Mouse (Mus musculus) megakaryocyte, embryonic 14.5 days (primary cell): ENCODE measurements around the gene Apof. TPM values are rescaled to one million over a fixed set of nuclear protein-coding genes. Genes with fewer than 3 reads are reported as not detected.

Experiments used
- H3K27me3 ChIP-seq: replicated peaks from 2 replicates; pipeline ENCODE3; 2012; ENCODE audit warnings: inconsistent platforms
- H3K36me3 ChIP-seq: replicated peaks from 2 replicates; pipeline ENCODE3; 2012; ENCODE audit warnings: low read length, inconsistent platforms, mixed read lengths
- H3K4me1 ChIP-seq: 2 replicates; pipeline ENCODE4 v1.6.1; 2012; ENCODE audit warnings: inconsistent platforms
- H3K4me3 ChIP-seq: replicated peaks from 2 replicates; pipeline ENCODE3; 2012; ENCODE audit warnings: moderate library complexity, mild to moderate bottlenecking, inconsistent platforms
- H3K9me3 ChIP-seq: 2 replicates; pipeline ENCODE4 v1.6.1; 2012; ENCODE audit warnings: inconsistent platforms
- FLI1 ChIP-seq: IDR thresholded peaks from 2 replicates; pipeline ENCODE4 v1.6.1; 2012; ENCODE audit warnings: low read length, inconsistent platforms, mixed read lengths
- GATA1 ChIP-seq: IDR thresholded peaks from 3 replicates; pipeline ENCODE4 v1.6.1; 2012; ENCODE audit warnings: mixed read lengths, low read length, inconsistent platforms, borderline replicate concordance
- polyA plus RNA-seq: library from polyadenylated mRNA; stranded (reverse); fragments of >175 nt; gene quantifications from 2 replicates; pipeline ENCODE4 v1.2.3, GENCODE M21; 2012; ENCODE audit warnings: low replicate concordance; ENCODE audit not compliant: insufficient read depth

The Apof gene
- polyA plus RNA-seq: not detected in 2 replicates

DNA sequence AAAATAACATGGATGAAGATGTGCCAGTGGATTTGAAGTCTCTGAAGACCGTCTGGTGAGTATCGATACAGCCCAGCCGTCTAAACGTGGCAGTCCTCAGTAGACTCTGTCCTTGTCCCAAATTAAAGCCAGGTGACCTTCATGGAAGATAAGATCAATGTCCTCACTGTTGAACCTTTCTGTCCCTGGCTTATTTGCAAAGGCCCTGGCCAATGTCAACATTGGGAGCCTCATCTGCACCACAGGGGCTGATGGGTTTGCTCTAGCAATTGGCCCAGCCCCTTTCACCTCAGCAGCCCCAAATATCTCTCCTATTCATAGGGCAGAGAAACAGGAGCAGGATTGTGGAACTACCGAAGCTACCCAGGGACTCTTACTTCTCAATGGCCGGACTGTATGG lies at the start of gene Apof:
Apof (plus strand) TSS at position 301 of the 400 bp plus-strand sequence.
- Histone ChIP-seq H3K9me3 (no peaks in the 10 kb centered on the region), H3K36me3 (peaks cover 5% of the 10 kb centered on the region), H3K4me3 (peak within 1 kb of the TSS; percentile 98), H3K27me3 (no peaks in the 10 kb centered on the region), H3K4me1 (peaks cover 37% of the 10 kb centered on the region)
- no peak for TF ChIP-seq FLI1
- no peak for TF ChIP-seq GATA1

- peaks cover 17% of the 10 kb centered on the region for H3K27me3 ChIP-seq
- no peaks in the 10 kb centered on the region for H3K36me3 ChIP-seq
- H3K4me3 ChIP-seq: no peak overlapping the region
- no peak for TF ChIP-seq FLI1
- TF ChIP-seq GATA1: no peak
- peaks cover 16% of the 10 kb centered on the region for H3K4me1 ChIP-seq
- no peaks in the 10 kb centered on the region for H3K9me3 ChIP-seq
Measured at GRCm38 (mm10) chr10:128221533-128222286, 46.8 kb upstream of the Apof start.

DNA sequence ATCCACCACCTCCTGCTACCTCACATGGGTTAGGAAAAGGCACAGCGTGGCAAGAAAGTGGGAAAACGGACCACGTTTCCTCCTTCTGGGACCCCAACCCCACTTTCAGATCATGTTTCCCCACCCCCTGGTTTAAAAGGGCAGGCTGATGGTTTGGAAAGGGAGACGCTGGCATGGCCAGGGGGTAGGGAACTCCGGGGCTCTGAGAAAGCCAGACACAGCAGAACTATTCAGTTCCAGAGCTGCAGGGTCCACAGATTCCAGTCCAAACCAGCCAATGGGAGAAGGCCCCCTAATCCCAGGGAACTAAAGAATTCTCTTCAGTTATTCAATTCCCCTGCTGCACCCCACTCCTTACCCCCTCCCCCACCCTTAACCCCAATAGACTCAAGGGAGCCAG lies 43.4 kb upstream of the Apof start:
- no peak overlapping the region for H3K4me3 ChIP-seq
- H3K36me3 ChIP-seq: no peaks in the 10 kb centered on the region
- peaks cover 20% of the 10 kb centered on the region for H3K27me3 ChIP-seq
- H3K4me1 ChIP-seq: peaks cover 16% of the 10 kb centered on the region
- TF ChIP-seq FLI1 (no peak), GATA1 (no peak)
- H3K9me3 ChIP-seq: no peaks in the 10 kb centered on the region

GRCm38 (mm10) chr10:128225538-128225937 lies 42.9 kb upstream of the Apof start, which contains the start of gene Mip:
TSS of gene Mip (plus strand) at chr10:128225838.
- no peak for TF ChIP-seq FLI1
- TF ChIP-seq GATA1: no peak
- Histone ChIP-seq H3K4me1 (peaks cover 17% of the 10 kb centered on the region), H3K4me3 (no peak within 1 kb of the TSS)

DNA sequence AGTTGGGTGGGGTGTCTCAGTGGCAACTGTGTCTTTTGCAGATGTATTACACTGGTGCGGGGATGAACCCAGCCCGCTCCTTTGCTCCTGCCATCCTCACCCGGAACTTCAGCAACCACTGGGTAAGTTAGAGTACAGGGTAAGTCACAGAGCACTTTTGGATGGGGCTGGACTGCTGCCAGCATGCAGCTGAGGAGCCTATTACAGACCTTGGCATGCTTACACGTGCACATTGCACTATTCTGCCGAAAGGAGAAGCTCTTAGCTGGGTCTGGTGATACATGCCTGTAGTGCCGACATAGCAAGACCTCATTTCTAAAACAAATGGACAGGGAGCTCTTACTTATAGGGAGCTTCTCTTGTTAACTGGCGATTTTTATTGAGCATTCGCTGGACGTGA lies 40.9 kb upstream of the Apof start:
- no peaks in the 10 kb centered on the region for H3K36me3 ChIP-seq
- no peak for TF ChIP-seq FLI1
- no peak for TF ChIP-seq GATA1
- peaks cover 16% of the 10 kb centered on the region for H3K27me3 ChIP-seq
- H3K4me1 ChIP-seq: peaks cover 20% of the 10 kb centered on the region
- H3K9me3 ChIP-seq: no peaks in the 10 kb centered on the region
- H3K4me3 ChIP-seq: no peak overlapping the region

More at GRCm38 (mm10) chr10:128225538-128225937, 42.9 kb upstream of the Apof start, which contains the start of gene Mip:
- Histone ChIP-seq H3K9me3 (no peaks in the 10 kb centered on the region), H3K27me3 (peaks cover 20% of the 10 kb centered on the region), H3K36me3 (no peaks in the 10 kb centered on the region)

GRCm38 (mm10) chr10:128228009-128228408 lies 40.5 kb upstream of the Apof start:
- Histone ChIP-seq H3K9me3 (no peaks in the 10 kb centered on the region), H3K27me3 (peaks cover 16% of the 10 kb centered on the region), H3K4me3 (no peak overlapping the region), H3K4me1 (peaks cover 24% of the 10 kb centered on the region), H3K36me3 (no peaks in the 10 kb centered on the region)
- TF ChIP-seq FLI1: no peak
- TF ChIP-seq GATA1: no peak

- peaks cover 3% of the 10 kb centered on the region for H3K27me3 ChIP-seq
- H3K4me3 ChIP-seq: peak overlapping the region; percentile 96
- peaks cover 27% of the 10 kb centered on the region for H3K4me1 ChIP-seq
- H3K9me3 ChIP-seq: no peaks in the 10 kb centered on the region
- no peak for TF ChIP-seq GATA1
- no peak for TF ChIP-seq FLI1
- peaks cover 2% of the 10 kb centered on the region for H3K36me3 ChIP-seq
Measured at GRCm38 (mm10) chr10:128230582-128230981, 37.9 kb upstream of the Apof start.

- peaks cover 26% of the 10 kb centered on the region for H3K4me1 ChIP-seq
- H3K27me3 ChIP-seq: peaks cover 3% of the 10 kb centered on the region
- peaks cover 2% of the 10 kb centered on the region for H3K36me3 ChIP-seq
- H3K9me3 ChIP-seq: no peaks in the 10 kb centered on the region
- H3K4me3 ChIP-seq: peak overlapping the region; percentile 96
- TF ChIP-seq GATA1 (no peak), FLI1 (no peak)
Measured at GRCm38 (mm10) chr10:128231146-128231545, 37.3 kb upstream of the Apof start.

- peak within 1 kb of the TSS; percentile 96 for H3K4me3 ChIP-seq
- peaks cover 2% of the 10 kb centered on the region for H3K27me3 ChIP-seq
- H3K4me1 ChIP-seq: peaks cover 29% of the 10 kb centered on the region
- no peaks in the 10 kb centered on the region for H3K9me3 ChIP-seq
- no peak for TF ChIP-seq FLI1
- peaks cover 2% of the 10 kb centered on the region for H3K36me3 ChIP-seq
Measured at GRCm38 (mm10) chr10:128231697-128232419, 36.6 kb upstream of the Apof start, which contains the start of gene Timeless. TSS of gene Timeless (plus strand) at chr10:128232065.
